Mouse (Mus musculus) limb, embryonic 12.5 days (tissue): ENCODE data around the gene Stk17b. TPM values are rescaled to one million over a fixed set of nuclear protein-coding genes. Genes with fewer than 3 reads are reported as not detected.
"Not testable (repeated sequence)": the region's sequence is repeated elsewhere in the genome, so short reads cannot be mapped to it uniquely, and the experiment has no call there.

ENCODE experiments used
- ATAC-seq: fragments of 200-750 bp; cut with Nextera tagmentation; 2 replicates; pipeline ENCODE4 v1.8.0; 2017; ENCODE audit warnings: low read depth, moderate TSS enrichment; ENCODE audit not compliant: insufficient number of reproducible peaks, insufficient read depth, low FRiP score, low TSS enrichment
- H3K27ac ChIP-seq: fragments of 300-500 bp; sonication (generic); 2 replicates; pipeline ENCODE4 v1.5.1; 2016; ENCODE audit warnings: mild to moderate bottlenecking, moderate library complexity
- H3K27me3 ChIP-seq: fragments of 300-500 bp; sonication (generic); 2 replicates; pipeline ENCODE4 v1.6.1; 2016; ENCODE audit warnings: mild to moderate bottlenecking, moderate library complexity
- H3K36me3 ChIP-seq: fragments of 300-500 bp; sonication (generic); 2 replicates; pipeline ENCODE4 v1.6.1; 2016; ENCODE audit warnings: mild to moderate bottlenecking, moderate library complexity
- H3K4me1 ChIP-seq: fragments of 300-500 bp; sonication (generic); replicated peaks from 2 replicates; pipeline ENCODE4 v1.6.1; 2016
- H3K4me2 ChIP-seq: fragments of 300-500 bp; sonication (generic); 2 replicates; pipeline ENCODE4 v1.6.1; 2016; ENCODE audit warnings: mild to moderate bottlenecking, moderate library complexity
- H3K4me3 ChIP-seq: fragments of 300-500 bp; sonication (generic); replicated peaks from 2 replicates; pipeline ENCODE4 v1.5.1; 2016; ENCODE audit warnings: mild to moderate bottlenecking
- H3K9ac ChIP-seq: fragments of 300-500 bp; sonication (generic); replicated peaks from 2 replicates; pipeline ENCODE4 v1.6.1; 2016; ENCODE audit warnings: mild to moderate bottlenecking, moderate library complexity
- H3K9me3 ChIP-seq: fragments of 300-500 bp; sonication (generic); 2 replicates; pipeline ENCODE4 v1.6.1; 2016; ENCODE audit warnings: mild to moderate bottlenecking, moderate library complexity
- WGBS: fragments of 180-500 bp; shearing (Covaris S2); methylation state at CpG from one replicate; pipeline ENCODE4 v1.1.7; 2016; 5-methylcytosine and 5-hydroxymethylcytosine counted together
- polyA plus RNA-seq: library from polyadenylated mRNA; unstranded; fragments of >200 nt; fragmentation: Nextera tagmentation; extraction: Ambion mirVana; gene quantifications from 2 replicates; pipeline ENCODE4 v1.2.1, GENCODE M21; 2016

Gene Stk17b
- polyA plus RNA-seq, 1 experiment from 2014 or later, result 11.3 TPM

GRCm38 (mm10) chr1:53720601-53721351, 64.2 kb downstream of the Stk17b start:
- no peaks in the 10 kb centered on the region for H3K27me3 ChIP-seq
- H3K4me1 ChIP-seq, result no peaks in the 10 kb centered on the region
- H3K4me3 ChIP-seq, result no peak overlapping the region
- WGBS, result 83% methylated on average over 5 of the region's 5 CpGs
- no peak overlapping the region for H3K4me2 ChIP-seq
- H3K36me3 ChIP-seq, result no peaks in the 10 kb centered on the region
- H3K9me3 ChIP-seq, result no peaks in the 10 kb centered on the region
- no peak overlapping the region for H3K27ac ChIP-seq
- H3K9ac ChIP-seq, result no peak overlapping the region
- no peak for ATAC-seq

GRCm38 (mm10) chr1:53715966-53716515, 69.0 kb downstream of the Stk17b start:
- Histone ChIP-seq H3K27me3 (no peaks in the 10 kb centered on the region), H3K4me1 (no peaks in the 10 kb centered on the region), H3K9ac (no peak overlapping the region), H3K4me3 (no peak overlapping the region), H3K36me3 (no peaks in the 10 kb centered on the region), H3K27ac (no peak overlapping the region), H3K9me3 (no peaks in the 10 kb centered on the region), H3K4me2 (no peak overlapping the region)
- ATAC-seq, result no peak
- 83% methylated on average over 1 of the region's 1 CpGs for WGBS

- no peak for ATAC-seq
- Histone ChIP-seq H3K9me3 (no peaks in the 10 kb centered on the region), H3K4me2 (no peak overlapping the region), H3K4me1 (no peaks in the 10 kb centered on the region), H3K9ac (no peak overlapping the region), H3K27ac (no peak overlapping the region), H3K4me3 (no peak overlapping the region), H3K27me3 (no peaks in the 10 kb centered on the region), H3K36me3 (no peaks in the 10 kb centered on the region)
- 3% methylated on average over 4 of the region's 4 CpGs for WGBS
Observed at GRCm38 (mm10) chr1:53715446-53715845, 69.6 kb downstream of the Stk17b start.

GRCm38 (mm10) chr1:53713383-53713782, 71.6 kb downstream of the Stk17b start:
- H3K9me3 ChIP-seq, H3K27ac ChIP-seq, H3K4me2 ChIP-seq, H3K4me1 ChIP-seq, H3K36me3 ChIP-seq, H3K27me3 ChIP-seq, H3K4me3 ChIP-seq, H3K9ac ChIP-seq, ATAC-seq: not testable (repeated sequence)
- 63% methylated on average over 3 of the region's 3 CpGs for WGBS

- WGBS, result 92% methylated on average over 9 of the region's 9 CpGs
- no peaks in the 10 kb centered on the region for H3K27me3 ChIP-seq
- ATAC-seq, result no peak
- no peaks in the 10 kb centered on the region; the same call in 1 of the 2 replicates for H3K4me1 ChIP-seq
- H3K27ac ChIP-seq, result no peak overlapping the region
- no peaks in the 10 kb centered on the region for H3K9me3 ChIP-seq
- H3K36me3 ChIP-seq, result no peaks in the 10 kb centered on the region
- H3K4me3 ChIP-seq, result no peak overlapping the region
- H3K9ac ChIP-seq, result no peak overlapping the region
- H3K4me2 ChIP-seq, result no peak overlapping the region
Observed at GRCm38 (mm10) chr1:53711069-53711468, 74.0 kb downstream of the Stk17b start.

GRCm38 (mm10) chr1:53709602-53710001, 75.4 kb downstream of the Stk17b start:
- H3K36me3 ChIP-seq, H3K4me2 ChIP-seq, H3K9ac ChIP-seq, H3K4me3 ChIP-seq, H3K4me1 ChIP-seq, ATAC-seq, H3K9me3 ChIP-seq, H3K27me3 ChIP-seq, H3K27ac ChIP-seq: not testable (repeated sequence)
- WGBS, result 79% methylated on average over 5 of the region's 5 CpGs

- Histone ChIP-seq H3K9me3 (no peaks in the 10 kb centered on the region), H3K27me3 (no peaks in the 10 kb centered on the region), H3K36me3 (no peaks in the 10 kb centered on the region), H3K4me3 (peak within 1 kb of the TSS; percentile 51), H3K9ac (peak within 1 kb of the TSS; percentile 62), H3K4me1 (no peaks in the 10 kb centered on the region; the same call in 1 of the 2 replicates), H3K27ac (0 out of 2 replicates have a peak within 1 kb of the TSS, but pooled peaks have one; percentile 62), H3K4me2 (peak within 1 kb of the TSS; percentile 73)
- WGBS, result 13% methylated on average over 42 of the region's 42 CpGs
- peak; percentile 82 for ATAC-seq
Observed at GRCm38 (mm10) chr1:53706431-53707361, 78.3 kb downstream of the Stk17b start, which contains the start of gene Dnah7a. Gene Dnah7a (minus strand): TSS chr1:53706784.

Other genes starting within 250 kb of the Stk17b start
- gene Dnah7a, start 78.4 kb downstream of the Stk17b start, polyA plus RNA-seq, result 2.1 and 3.0 TPM in 2 replicates